Mouse (Mus musculus) large intestine, adult 2 months (tissue): ENCODE measurements around the gene Agpat2. TPM values are rescaled to one million over a fixed set of nuclear protein-coding genes. Genes with fewer than 3 reads are reported as not detected.
A peak's percentile ranks its signal among the peaks of the same experiment; 100 is the strongest.

Experiments
- DNase-seq: peaks from one replicate; pipeline ENCODE4 v3.0.0-alpha.2; 2012; ENCODE audit warnings: low read depth, low spot score
- WGBS: fragments of 180-500 bp; shearing (Covaris S2); methylation state at CpG from one replicate; pipeline ENCODE4 v1.1.7; 2018; 5-methylcytosine and 5-hydroxymethylcytosine counted together
- polyA plus RNA-seq: library from polyadenylated mRNA; depleted of rRNA; stranded (reverse); fragments of >200 nt; gene quantifications from 2 replicates; pipeline ENCODE4 v1.2.3, GENCODE M21; 2012; rRNA removed

Agpat2 gene
- 342 and 435 TPM in 2 replicates for polyA plus RNA-seq

DNA sequence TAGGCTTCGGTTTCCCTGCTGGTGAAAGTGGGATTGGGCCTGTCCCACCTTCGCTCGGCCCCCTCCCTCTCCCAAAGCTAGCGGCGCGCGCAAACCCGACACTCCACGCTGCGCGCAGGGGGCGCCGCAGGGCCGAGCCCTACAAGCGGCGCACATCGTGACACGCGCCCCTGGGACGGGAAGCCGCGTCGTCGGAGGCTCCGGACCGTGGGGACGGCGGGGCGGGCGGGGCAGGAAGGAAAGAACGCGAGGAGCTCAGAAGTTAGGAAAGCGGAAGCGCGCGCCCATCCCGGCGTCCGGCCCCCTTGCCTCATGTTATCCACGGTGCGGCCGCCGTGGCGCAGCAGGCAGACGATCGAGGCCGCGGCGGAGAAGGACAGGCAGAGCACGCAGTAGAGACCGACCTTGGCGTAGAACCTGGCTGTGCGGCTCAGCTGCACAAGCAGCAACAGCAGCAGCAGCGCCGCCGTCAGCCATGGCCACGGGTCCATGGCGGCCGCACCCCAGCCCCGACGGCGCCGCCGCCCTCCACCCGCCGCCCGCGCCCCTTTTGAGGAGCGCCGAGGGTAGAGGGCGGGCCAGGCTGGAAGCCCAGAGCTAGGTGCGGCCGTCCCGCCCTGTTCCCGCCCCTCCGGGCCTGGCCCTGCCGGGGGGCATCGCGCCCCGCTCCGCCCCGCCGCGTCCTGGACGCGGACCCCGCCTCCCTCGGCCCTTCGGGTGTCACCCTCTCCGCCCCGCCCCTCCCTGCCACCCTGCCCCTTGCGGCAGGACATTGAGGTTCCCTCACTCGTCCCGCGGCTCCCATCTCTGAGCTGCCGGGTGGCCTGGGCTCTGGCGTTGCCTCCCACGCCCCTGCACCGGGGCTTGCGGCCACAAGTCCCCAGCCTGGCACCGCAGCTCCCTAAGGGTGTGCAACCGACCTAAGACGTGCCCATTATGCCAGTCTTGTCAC lies at the start of gene Agpat2:
Gene Agpat2, minus strand, starts transcription at position 698 of the 952 bp plus-strand sequence.
- under 1% methylated on average over 102 of the region's 103 CpGs for WGBS
- DNase-seq = no peak

DNA sequence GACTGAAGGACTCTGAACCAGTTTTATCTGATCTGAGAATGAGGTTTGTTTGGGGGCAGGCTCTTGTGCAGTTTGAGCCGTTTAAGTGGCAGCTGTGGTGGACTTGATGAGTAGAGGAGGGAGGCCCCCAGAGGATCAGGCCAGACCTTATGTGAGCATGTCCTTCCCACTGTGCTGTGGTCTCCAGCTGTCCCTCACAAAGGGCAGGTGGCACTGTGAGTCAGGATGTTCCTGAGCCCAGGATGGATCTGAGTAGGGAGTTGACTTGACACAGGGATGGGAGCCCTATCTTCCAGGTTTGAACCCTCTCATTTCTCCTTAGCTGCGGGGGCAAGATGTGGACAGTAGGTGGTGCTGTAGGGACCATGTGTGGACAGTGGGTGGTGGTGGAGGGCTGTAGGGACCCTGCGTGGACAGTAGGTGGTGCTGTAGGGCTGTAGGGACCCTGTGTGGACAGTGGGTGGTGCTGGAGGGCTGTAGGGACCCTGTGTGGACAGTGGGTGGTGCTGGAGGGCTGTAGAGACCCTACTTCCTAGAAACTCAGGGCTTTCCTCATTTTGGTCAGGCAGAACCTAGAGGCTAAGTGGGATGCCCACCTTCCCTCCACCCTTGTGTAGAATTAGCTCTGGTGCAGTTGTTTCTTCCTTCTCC lies 42.6 kb upstream of the Agpat2 start:
- 8% methylated on average over 3 of the region's 3 CpGs for WGBS
- no peak for DNase-seq

DNA sequence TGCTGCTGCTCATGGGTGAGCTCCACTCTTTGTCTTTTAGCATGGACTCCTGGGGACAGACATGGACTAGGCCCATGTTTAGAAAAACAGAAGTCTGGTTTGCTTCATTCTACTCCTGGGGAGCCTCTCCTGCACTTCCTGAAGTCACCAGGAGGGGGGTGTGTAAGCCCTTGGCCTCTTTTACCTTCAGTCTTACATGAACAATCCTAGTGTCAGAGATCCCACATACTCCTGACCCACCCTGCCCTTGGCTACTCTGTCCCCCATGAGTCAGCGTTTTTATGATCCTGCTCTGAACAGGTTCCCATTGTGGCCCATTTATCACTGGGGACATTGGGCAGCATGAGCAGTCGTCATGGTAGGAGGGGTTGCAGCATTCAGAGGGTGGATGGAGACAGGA lies 39.7 kb upstream of the Agpat2 start:
- DNase-seq = no peak
- 28% methylated on average over 2 of the region's 2 CpGs for WGBS

- DNase-seq = no peak
- 88% methylated on average over 7 of the region's 7 CpGs for WGBS
Observed at GRCm38 (mm10) chr2:26641006-26641647, 36.9 kb upstream of the Agpat2 start.

DNA sequence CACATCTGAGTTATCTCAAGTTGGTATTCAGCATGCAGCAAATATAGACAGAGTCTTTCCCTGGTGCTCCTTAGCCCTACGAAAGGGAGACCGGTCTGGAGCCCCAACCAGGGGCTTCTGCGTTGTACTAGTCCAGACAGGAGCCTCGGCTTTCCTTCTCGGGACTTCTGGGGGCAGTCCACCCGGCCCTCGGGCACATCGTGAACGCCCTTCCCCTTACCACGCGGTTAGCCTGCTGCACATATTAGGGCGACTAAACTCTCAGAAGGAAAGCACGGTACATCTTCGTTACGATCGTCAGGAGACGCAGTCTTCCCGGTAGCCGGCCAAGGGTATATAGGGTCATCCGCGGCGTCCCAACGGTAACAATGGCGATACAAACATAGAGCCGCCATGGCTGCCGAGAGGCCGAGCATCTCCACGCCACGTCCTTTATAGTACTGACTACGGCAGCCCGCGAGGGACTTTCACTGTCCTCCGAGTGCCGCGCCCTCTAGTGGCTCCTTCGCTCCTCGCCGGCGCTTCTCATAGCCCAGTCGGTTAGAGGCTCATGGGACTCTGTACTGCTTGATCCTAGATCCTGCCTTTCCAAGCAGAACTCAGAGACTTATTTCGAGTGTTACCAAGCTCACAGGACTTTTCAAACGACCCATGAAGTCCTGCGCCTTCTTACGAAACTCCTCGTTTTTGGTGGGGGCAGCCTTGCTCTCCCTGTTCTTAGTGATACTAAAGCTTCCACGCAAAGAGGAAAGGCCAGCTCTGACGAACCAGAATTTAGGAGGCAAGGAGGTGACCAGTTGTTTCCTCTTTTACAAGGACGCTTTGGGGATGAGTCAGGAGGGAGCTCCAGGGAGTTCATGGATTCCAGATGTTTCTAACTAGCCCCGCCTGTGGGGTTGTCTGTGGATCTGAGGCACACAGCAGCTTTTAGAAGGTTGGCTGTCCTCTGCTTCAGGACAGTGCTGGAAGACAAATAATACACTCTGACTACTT lies 35.9 kb upstream of the Agpat2 start:
- DNase-seq = peak; percentile 87
- 4% methylated on average over 49 of the region's 49 CpGs for WGBS

DNA sequence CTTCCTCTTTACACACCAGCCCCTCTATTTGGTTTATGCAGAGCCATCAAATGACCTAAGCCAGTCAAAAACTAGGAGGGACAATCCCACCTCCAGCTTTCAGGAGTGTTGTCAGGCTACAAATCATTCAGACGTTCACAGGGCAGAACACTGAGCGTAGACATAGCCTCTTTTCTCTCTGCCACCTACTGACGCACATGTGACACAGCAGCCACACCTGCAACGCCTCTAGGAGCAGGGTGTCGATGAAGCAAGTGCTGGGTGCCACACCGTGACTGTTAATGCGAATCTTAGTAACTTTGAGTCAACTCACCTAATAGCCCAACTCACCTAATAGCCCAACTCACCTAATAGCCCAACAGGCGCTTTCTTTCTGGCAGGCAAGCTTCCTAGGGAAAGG lies 34.9 kb upstream of the Agpat2 start:
- DNase-seq = no peak
- WGBS = 4% methylated on average over 8 of the region's 8 CpGs

DNA sequence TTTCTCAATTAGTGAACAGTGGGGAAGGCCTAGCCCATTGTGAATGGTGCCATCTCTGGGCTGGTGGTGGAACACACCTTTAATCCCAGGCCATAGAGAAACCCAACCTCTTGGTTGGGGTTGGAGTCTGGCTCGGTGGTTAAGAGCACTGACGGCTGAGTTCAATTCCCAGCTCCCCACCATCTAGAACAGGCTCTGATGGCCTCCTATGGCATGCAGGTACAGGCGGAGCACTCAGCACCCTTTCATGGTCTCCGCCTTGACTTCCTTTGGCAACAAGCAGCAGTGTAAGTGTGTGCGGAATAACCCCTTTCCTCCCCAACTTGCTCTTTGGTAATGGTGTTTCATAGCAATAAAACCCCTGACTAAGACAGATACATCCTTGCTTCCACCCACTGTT lies 34.4 kb upstream of the Agpat2 start:
- no peak for DNase-seq
- 44% methylated on average over 5 of the region's 5 CpGs for WGBS

- DNase-seq = no peak
- 71% methylated on average over 5 of the region's 5 CpGs for WGBS
Observed at GRCm38 (mm10) chr2:26638039-26638438, 33.8 kb upstream of the Agpat2 start.

GRCm38 (mm10) chr2:26637316-26637932 lies 33.2 kb upstream of the Agpat2 start:
- WGBS = 69% methylated on average over 4 of the region's 4 CpGs
- DNase-seq = no peak

- no peak for DNase-seq
- WGBS = 44% methylated on average over 2 of the region's 2 CpGs
Observed at GRCm38 (mm10) chr2:26636325-26636635, 32.1 kb upstream of the Agpat2 start.

GRCm38 (mm10) chr2:26635489-26636324 lies 31.5 kb upstream of the Agpat2 start:
- 81% methylated on average over 21 of the region's 21 CpGs for WGBS
- DNase-seq = no peak

GRCm38 (mm10) chr2:26634629-26635488 lies 30.6 kb upstream of the Agpat2 start:
- no peak for DNase-seq

DNA sequence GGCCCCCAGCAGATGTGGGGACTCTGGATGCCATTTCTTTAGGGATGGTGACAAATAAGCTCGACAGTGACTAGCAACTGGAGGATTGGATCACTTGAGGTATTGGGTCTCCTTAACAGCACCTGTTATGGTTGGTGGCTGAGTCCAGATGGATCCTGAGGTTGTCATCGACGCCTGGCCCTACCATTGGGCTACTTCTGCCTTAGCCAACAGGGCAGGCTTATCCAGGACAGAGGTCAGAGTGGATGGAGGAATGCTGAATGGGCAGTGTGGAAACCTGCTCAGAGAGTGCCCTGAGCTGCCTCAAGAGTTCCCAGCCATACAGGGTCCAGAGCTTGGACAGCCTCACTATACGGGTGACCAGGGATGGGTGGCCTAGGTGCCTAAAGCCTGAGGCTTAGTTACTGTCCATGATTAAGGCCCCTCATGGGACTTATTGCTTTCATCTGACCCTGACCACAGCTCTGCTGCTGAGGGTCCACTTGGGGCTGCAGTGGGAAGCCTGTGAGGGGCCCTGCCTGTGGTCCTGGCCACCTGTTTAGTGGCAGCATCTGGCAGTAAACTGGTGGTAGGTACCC lies 29.8 kb upstream of the Agpat2 start:
- WGBS = 71% methylated on average over 4 of the region's 4 CpGs
- DNase-seq = no peak

More at GRCm38 (mm10) chr2:26634629-26635488, 30.6 kb upstream of the Agpat2 start:
- 71% methylated on average over 12 of the region's 12 CpGs for WGBS

- no peak for DNase-seq
- WGBS = 83% methylated on average over 16 of the region's 16 CpGs
Observed at GRCm38 (mm10) chr2:26632541-26633395, 28.6 kb upstream of the Agpat2 start.

GRCm38 (mm10) chr2:26628792-26629437 lies 24.7 kb upstream of the Agpat2 start:
- DNase-seq = no peak
- WGBS = 38% methylated on average over 5 of the region's 5 CpGs
